Mouse (Mus musculus) ES-Bruce4 (cell line): ENCODE results near the gene Rassf1. TPM values are rescaled to one million over a fixed set of nuclear protein-coding genes. Genes with fewer than 3 reads are reported as not detected.

Experiments
- H3K27ac ChIP-seq: 2 replicates; pipeline ENCODE4 v1.5.1; 2012; ENCODE audit warnings: low read length, inconsistent platforms; ENCODE audit not compliant: insufficient read depth
- H3K27me3 ChIP-seq: 2 replicates; pipeline ENCODE4 v1.6.1; 2012; ENCODE audit warnings: mild to moderate bottlenecking, low read length, inconsistent platforms; ENCODE audit not compliant: control insufficient read depth, poor library complexity, insufficient read depth, severe bottlenecking
- H3K36me3 ChIP-seq: 2 replicates; pipeline ENCODE4 v1.6.1; 2012; ENCODE audit warnings: inconsistent platforms, mild to moderate bottlenecking, low read length, moderate library complexity; ENCODE audit not compliant: control insufficient read depth, poor library complexity, insufficient read depth, severe bottlenecking
- H3K4me1 ChIP-seq: one replicate; pipeline ENCODE4 v1.8.1; 2011; ENCODE audit warnings: low read length; ENCODE audit not compliant: control insufficient read depth, insufficient read depth
- H3K4me3 ChIP-seq: 2 replicates; pipeline ENCODE4 v1.5.1; 2011; ENCODE audit warnings: low read depth, mild to moderate bottlenecking, low read length
- H3K9ac ChIP-seq: 2 replicates; pipeline ENCODE4 v1.6.1; 2012; ENCODE audit warnings: low read depth, mild to moderate bottlenecking, inconsistent platforms; ENCODE audit not compliant: poor library complexity, severe bottlenecking
- H3K9me3 ChIP-seq: replicated peaks from 2 replicates; pipeline ENCODE4 v1.6.1; 2012; ENCODE audit warnings: mild to moderate bottlenecking, low read length, inconsistent platforms; ENCODE audit not compliant: control insufficient read depth, poor library complexity, insufficient read depth, severe bottlenecking
- CTCF ChIP-seq: IDR thresholded peaks from one replicate; pipeline ENCODE4 v1.8.1; 2011; ENCODE audit warnings: low read depth, low read length
- EP300 ChIP-seq: IDR thresholded peaks from 2 replicates; pipeline ENCODE4 v1.6.1; 2011; ENCODE audit warnings: low read depth, low read length; ENCODE audit not compliant: insufficient read depth
- POLR2A ChIP-seq: IDR thresholded peaks from one replicate; pipeline ENCODE4 v1.8.1; 2011; ENCODE audit warnings: low read length; ENCODE audit not compliant: insufficient read depth
- polyA plus RNA-seq: library from polyadenylated mRNA; stranded (reverse); fragments of >200 nt; gene quantifications from 2 replicates; pipeline ENCODE4 v1.2.4, GENCODE M21; 2011; ENCODE audit warnings: low read depth; ENCODE audit not compliant: missing spikeins, insufficient read depth, insufficient read length

The Rassf1 gene
- polyA plus RNA-seq, 1 experiment, result 24.8 TPM

GRCm38 (mm10) chr9:107579023-107579900, 27.9 kb downstream of the Rassf1 start:
- Histone ChIP-seq H3K27ac (no peak overlapping the region), H3K27me3 (no peaks in the 10 kb centered on the region), H3K36me3 (no peaks in the 10 kb centered on the region), H3K9ac (no peak overlapping the region), H3K4me1 (peaks cover 2% of the 10 kb centered on the region), H3K9me3 (no peaks in the 10 kb centered on the region), H3K4me3 (no peak overlapping the region)
- TF ChIP-seq POLR2A, result no peak
- TF ChIP-seq CTCF, result no peak
- TF ChIP-seq EP300, result no peak

GRCm38 (mm10) chr9:107580501-107581317, 29.4 kb downstream of the Rassf1 start, which contains the start of gene Hyal3:
Gene Hyal3 (plus strand): TSS chr9:107580818.
- Histone ChIP-seq H3K9ac (peak within 1 kb of the TSS; percentile 28), H3K27me3 (no peaks in the 10 kb centered on the region), H3K4me1 (peaks cover 2% of the 10 kb centered on the region), H3K36me3 (no peaks in the 10 kb centered on the region), H3K9me3 (no peaks in the 10 kb centered on the region), H3K4me3 (peak within 1 kb of the TSS; percentile 72), H3K27ac (peak within 1 kb of the TSS; percentile 71)
- TF ChIP-seq CTCF (no peak), POLR2A (peak; percentile 39), EP300 (0 out of 2 replicates have a peak, but pooled peaks have one; percentile 31)

GRCm38 (mm10) chr9:107581584-107581983, 30.2 kb downstream of the Rassf1 start:
- TF ChIP-seq POLR2A (no peak), CTCF (no peak), EP300 (no peak)
- Histone ChIP-seq H3K9me3 (no peaks in the 10 kb centered on the region), H3K4me1 (peaks cover 2% of the 10 kb centered on the region), H3K36me3 (no peaks in the 10 kb centered on the region), H3K4me3 (no peak overlapping the region; the same call in 1 of the 2 replicates), H3K9ac (peak overlapping the region; percentile 28; the same call in 1 of the 2 replicates), H3K27me3 (no peaks in the 10 kb centered on the region), H3K27ac (no peak overlapping the region)

- Histone ChIP-seq H3K4me1 (peaks cover 2% of the 10 kb centered on the region), H3K27ac (no peak overlapping the region), H3K36me3 (no peaks in the 10 kb centered on the region), H3K27me3 (no peaks in the 10 kb centered on the region), H3K4me3 (no peak overlapping the region), H3K9me3 (no peaks in the 10 kb centered on the region), H3K9ac (no peak overlapping the region)
- TF ChIP-seq CTCF (no peak), POLR2A (no peak), EP300 (no peak)
Measured at GRCm38 (mm10) chr9:107582509-107583062, 31.2 kb downstream of the Rassf1 start.

GRCm38 (mm10) chr9:107583174-107583573, 31.8 kb downstream of the Rassf1 start:
- Histone ChIP-seq H3K9ac (no peak overlapping the region), H3K4me1 (peaks cover 2% of the 10 kb centered on the region), H3K36me3 (no peaks in the 10 kb centered on the region), H3K9me3 (no peaks in the 10 kb centered on the region), H3K27ac (no peak overlapping the region), H3K27me3 (no peaks in the 10 kb centered on the region), H3K4me3 (no peak overlapping the region)
- TF ChIP-seq POLR2A (no peak), CTCF (no peak), EP300 (no peak)
